Mouse (Mus musculus) heart, postnatal 0 days (tissue): ENCODE measurements around the gene Grb7. TPM values are rescaled to one million over a fixed set of nuclear protein-coding genes. Genes with fewer than 3 reads are reported as not detected.

Experiments used
- ATAC-seq: fragments of 200-750 bp; cut with Nextera tagmentation; 2 replicates; pipeline ENCODE4 v1.8.0; 2017; ENCODE audit warnings: low read depth, moderate number of reproducible peaks, moderate library complexity; ENCODE audit not compliant: insufficient read depth
- DNase-seq: peaks from one replicate; pipeline ENCODE4 v3.0.0-alpha.2; 2016; ENCODE audit warnings: low spot score
- H3K27ac ChIP-seq: fragments of 300-500 bp; sonication (generic); 2 replicates; pipeline ENCODE4 v1.5.1; 2014; ENCODE audit warnings: low read depth, mild to moderate bottlenecking
- H3K27me3 ChIP-seq: fragments of 300-500 bp; sonication (generic); 2 replicates; pipeline ENCODE4 v1.6.1; 2014; ENCODE audit warnings: low read length, mixed read lengths; ENCODE audit not compliant: control insufficient read depth, insufficient read depth
- H3K36me3 ChIP-seq: fragments of 300-500 bp; sonication (generic); replicated peaks from 2 replicates; pipeline ENCODE4 v1.6.1; 2014; ENCODE audit warnings: low read length, mixed read lengths; ENCODE audit not compliant: control insufficient read depth, insufficient read depth
- H3K4me1 ChIP-seq: fragments of 300-500 bp; sonication (generic); 2 replicates; pipeline ENCODE4 v1.6.1; 2014; ENCODE audit warnings: antibody characterized with exemption; ENCODE audit not compliant: control insufficient read depth, insufficient read depth
- H3K4me2 ChIP-seq: fragments of 300-500 bp; sonication (generic); 2 replicates; pipeline ENCODE4 v1.6.1; 2014; ENCODE audit warnings: low read depth, mild to moderate bottlenecking, low read length, moderate library complexity
- H3K4me3 ChIP-seq: fragments of 300-500 bp; sonication (generic); 2 replicates; pipeline ENCODE4 v1.5.1; 2014; ENCODE audit warnings: low read depth, low read length
- H3K9ac ChIP-seq: fragments of 300-500 bp; sonication (generic); replicated peaks from 2 replicates; pipeline ENCODE4 v1.6.1; 2014; ENCODE audit warnings: low read depth, low read length, mixed read lengths
- H3K9me3 ChIP-seq: fragments of 300-500 bp; sonication (generic); replicated peaks from 2 replicates; pipeline ENCODE4 v1.6.1; 2016; ENCODE audit warnings: low read length; ENCODE audit not compliant: control insufficient read depth
- CTCF ChIP-seq: IDR thresholded peaks from 2 replicates; pipeline ENCODE4 v1.5.1; 2016; ENCODE audit warnings: antibody characterized with exemption, control low read depth, low read depth
- EP300 ChIP-seq: IDR thresholded peaks from 2 replicates; pipeline ENCODE4 v1.6.1; 2016; ENCODE audit warnings: antibody characterized with exemption, low read depth
- WGBS: fragments of 180-500 bp; shearing (Covaris S2); extraction: QIAGEN DNeasy Blood & Tissue Kit; methylation state at CpG from one replicate; pipeline ENCODE4 v1.1.7; 2014; 5-methylcytosine and 5-hydroxymethylcytosine counted together
- polyA plus RNA-seq: library from polyadenylated mRNA; unstranded; fragments of >200 nt; fragmentation: Nextera tagmentation; extraction: Ambion mirVana; gene quantifications from 2 replicates; pipeline ENCODE4 v1.2.1, GENCODE M21; 2015
- total RNA-seq: library from RNA; depleted of rRNA; stranded (reverse); fragments of >200 nt; gene quantifications from 2 replicates; pipeline ENCODE4 v1.2.3, GENCODE M21; 2014; ENCODE audit warnings: low replicate concordance

Grb7 gene
- total and polyA plus RNA-seq, 2 experiments from 2014 or later, result 0.15 to 0.92 TPM

- Histone ChIP-seq H3K4me2 (no peak overlapping the region), H3K36me3 (no peaks in the 10 kb centered on the region), H3K9ac (no peak overlapping the region), H3K9me3 (no peaks in the 10 kb centered on the region), H3K27me3 (peaks cover 15% of the 10 kb centered on the region), H3K27ac (no peak overlapping the region), H3K4me3 (no peak overlapping the region), H3K4me1 (peaks cover 6% of the 10 kb centered on the region; the same call in 1 of the 2 replicates)
- DNase-seq, result no peak
- ATAC-seq, result no peak
- TF ChIP-seq EP300 (no peak), CTCF (no peak)
- WGBS, result 77% methylated on average over 3 of the region's 3 CpGs
These were observed 3.2 kb downstream of the Grb7 start for GRCm38 (mm10) chr11:98449419-98449818.

GRCm38 (mm10) chr11:98449921-98450771 lies 4.0 kb downstream of the Grb7 start:
- no peak overlapping the region for H3K9ac ChIP-seq
- no peak overlapping the region for H3K4me2 ChIP-seq
- ATAC-seq, result no peak
- no peak for DNase-seq
- no peak overlapping the region for H3K4me3 ChIP-seq
- WGBS, result 61% methylated on average over 20 of the region's 20 CpGs
- no peak overlapping the region for H3K27ac ChIP-seq
- peaks cover 6% of the 10 kb centered on the region; the same call in 1 of the 2 replicates for H3K4me1 ChIP-seq
- H3K27me3 ChIP-seq, result peaks cover 19% of the 10 kb centered on the region
- no peaks in the 10 kb centered on the region for H3K36me3 ChIP-seq
- TF ChIP-seq EP300 (no peak), CTCF (no peak)
- H3K9me3 ChIP-seq, result no peaks in the 10 kb centered on the region

GRCm38 (mm10) chr11:98455484-98455883 lies 9.3 kb downstream of the Grb7 start:
- H3K27me3 ChIP-seq, result peaks cover 26% of the 10 kb centered on the region
- TF ChIP-seq CTCF (no peak), EP300 (no peak)
- H3K27ac ChIP-seq, result no peak overlapping the region
- no peaks in the 10 kb centered on the region for H3K4me1 ChIP-seq
- no peak overlapping the region for H3K4me2 ChIP-seq
- H3K4me3 ChIP-seq, result no peak overlapping the region
- ATAC-seq (no peak), DNase-seq (no peak)
- no peaks in the 10 kb centered on the region for H3K9me3 ChIP-seq
- no peak overlapping the region for H3K9ac ChIP-seq
- H3K36me3 ChIP-seq, result no peaks in the 10 kb centered on the region
- WGBS, result 79% methylated on average over 4 of the region's 4 CpGs

GRCm38 (mm10) chr11:98456545-98456944 lies 10.4 kb downstream of the Grb7 start:
- H3K4me3 ChIP-seq, result no peak overlapping the region
- TF ChIP-seq EP300 (no peak), CTCF (no peak)
- 68% methylated on average over 5 of the region's 5 CpGs for WGBS
- H3K27me3 ChIP-seq, result peaks cover 22% of the 10 kb centered on the region
- H3K4me1 ChIP-seq, result no peaks in the 10 kb centered on the region
- no peak overlapping the region for H3K9ac ChIP-seq
- H3K27ac ChIP-seq, result no peak overlapping the region
- H3K4me2 ChIP-seq, result no peak overlapping the region
- no peaks in the 10 kb centered on the region for H3K9me3 ChIP-seq
- H3K36me3 ChIP-seq, result no peaks in the 10 kb centered on the region
- DNase-seq, result no peak
- ATAC-seq, result no peak

- TF ChIP-seq CTCF (no peak), EP300 (no peak)
- H3K9ac ChIP-seq, result no peak overlapping the region
- DNase-seq (no peak), ATAC-seq (no peak)
- H3K4me1 ChIP-seq, result no peaks in the 10 kb centered on the region
- peak overlapping the region; percentile 79 for H3K4me2 ChIP-seq
- H3K9me3 ChIP-seq, result no peaks in the 10 kb centered on the region
- 21% methylated on average over 9 of the region's 9 CpGs for WGBS
- no peak overlapping the region for H3K27ac ChIP-seq
- peak overlapping the region; percentile 55 for H3K4me3 ChIP-seq
- H3K36me3 ChIP-seq, result no peaks in the 10 kb centered on the region
- H3K27me3 ChIP-seq, result peaks cover 22% of the 10 kb centered on the region
These were observed 10.8 kb downstream of the Grb7 start for GRCm38 (mm10) chr11:98456945-98457344.
